Mouse (Mus musculus): ENCODE measurements around the gene Cux1.

GRCm38 (mm10) chr5:136326626-136327025, 240.7 kb downstream of the Cux1 start:
- no peak for TF ChIP-seq POLR2A (IDR thresholded peaks at IDR 0.05; ENCODE audit: borderline replicate concordance, control insufficient read depth, low read depth, low read length)
- TF ChIP-seq CTCF (IDR thresholded peaks at IDR 0.05; ENCODE audit: control insufficient read depth, insufficient read depth, low read length), result no peak
